Mouse (Mus musculus): Measurements from ENCODE around the gene Sdf2l1. TPM values are rescaled to one million over a fixed set of nuclear protein-coding genes. Genes with fewer than 3 reads are reported as not detected.
"Not testable (repeated sequence)": the region's sequence is repeated elsewhere in the genome, so short reads cannot be mapped to it uniquely, and the experiment has no call there.

The Sdf2l1 gene
- 95.5 and 105 TPM in 2 replicates for polyA plus RNA-seq (2015; fragmentation: Nextera tagmentation; extraction: Ambion mirVana)

DNA sequence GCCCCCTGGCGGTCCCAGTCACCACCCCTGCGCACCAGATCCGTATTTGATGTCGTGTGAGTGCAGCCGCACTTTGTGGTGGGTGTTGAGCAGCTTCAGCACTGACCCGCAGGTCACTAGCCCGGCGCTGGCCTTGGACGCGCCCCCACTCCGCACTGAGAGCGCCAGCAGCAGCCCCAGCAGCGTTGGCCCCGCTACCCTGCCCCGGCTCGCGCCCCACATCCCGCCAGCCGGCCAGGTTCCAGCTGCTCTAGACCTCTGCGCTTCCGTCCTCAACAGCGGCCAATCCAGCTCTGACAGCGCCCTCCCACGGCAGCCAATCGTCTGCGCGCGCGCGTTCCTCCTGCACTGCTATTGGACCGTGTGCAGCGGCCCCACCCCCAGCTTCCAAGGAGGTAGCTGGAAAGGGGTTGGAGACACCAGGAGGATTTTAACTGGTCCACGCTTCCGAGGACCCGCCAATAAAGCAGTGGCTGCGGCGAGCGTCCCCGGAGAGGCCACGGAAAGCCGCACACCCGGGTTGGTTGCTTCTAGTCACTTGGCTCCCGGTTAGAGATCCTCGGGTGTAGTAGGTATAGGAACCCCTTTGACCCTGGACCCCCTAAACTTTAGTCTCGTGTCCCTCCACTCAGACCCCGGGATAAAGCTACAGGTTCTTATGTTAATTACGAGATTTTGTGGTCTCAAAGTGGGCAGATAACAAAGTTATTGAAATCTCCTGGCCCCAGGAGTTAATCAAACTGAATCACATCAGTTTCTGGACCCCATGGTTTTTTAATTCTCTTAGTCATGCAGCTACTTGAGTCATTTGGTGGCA is at the start of gene Sdf2l1:
Sdf2l1 (minus strand) TSS at position 295 of the 817 bp plus-strand sequence.
- H3K27ac ChIP-seq (ENCODE audit: low read length): peak within 1 kb of the TSS; percentile 57
- H3K4me3 ChIP-seq (ENCODE audit: low read length): peak within 1 kb of the TSS; percentile 87
- H3K36me3 ChIP-seq (ENCODE audit: insufficient read depth, low read length): no peaks in the 10 kb centered on the region
- peak; percentile 99 for ATAC-seq (ENCODE audit: low FRiP score, low TSS enrichment)
- peaks cover 13% of the 10 kb centered on the region for H3K4me1 ChIP-seq (ENCODE audit: insufficient read depth, low read length)
- peak within 1 kb of the TSS; percentile 99 for H3K4me2 ChIP-seq (replicated peaks; ENCODE audit: low read depth, low read length)
- no peaks in the 10 kb centered on the region for H3K9me3 ChIP-seq (ENCODE audit: low read length)
- peak within 1 kb of the TSS; percentile 73 for H3K9ac ChIP-seq (replicated peaks; ENCODE audit: low read length)
- WGBS: under 1% methylated on average over 47 of the region's 47 CpGs
- H3K27me3 ChIP-seq (ENCODE audit: insufficient read depth, low read length): no peaks in the 10 kb centered on the region

- no peaks in the 10 kb centered on the region for H3K4me1 ChIP-seq (ENCODE audit: insufficient read depth, low read length)
- H3K9me3 ChIP-seq (ENCODE audit: low read length): no peaks in the 10 kb centered on the region
- H3K36me3 ChIP-seq (ENCODE audit: insufficient read depth, low read length): peaks cover 18% of the 10 kb centered on the region
- no peak for ATAC-seq (ENCODE audit: low FRiP score, low TSS enrichment)
- H3K4me3 ChIP-seq (ENCODE audit: low read length): no peak overlapping the region
- 90% methylated on average over 4 of the region's 4 CpGs for WGBS
- no peaks in the 10 kb centered on the region for H3K27me3 ChIP-seq (ENCODE audit: insufficient read depth, low read length)
- H3K4me2 ChIP-seq (replicated peaks; ENCODE audit: low read depth, low read length): no peak overlapping the region
- no peak overlapping the region for H3K9ac ChIP-seq (replicated peaks; ENCODE audit: low read length)
- H3K27ac ChIP-seq (ENCODE audit: low read length): no peak overlapping the region
Observed at GRCm38 (mm10) chr16:17181382-17181781, 49.2 kb upstream of the Sdf2l1 start.

DNA sequence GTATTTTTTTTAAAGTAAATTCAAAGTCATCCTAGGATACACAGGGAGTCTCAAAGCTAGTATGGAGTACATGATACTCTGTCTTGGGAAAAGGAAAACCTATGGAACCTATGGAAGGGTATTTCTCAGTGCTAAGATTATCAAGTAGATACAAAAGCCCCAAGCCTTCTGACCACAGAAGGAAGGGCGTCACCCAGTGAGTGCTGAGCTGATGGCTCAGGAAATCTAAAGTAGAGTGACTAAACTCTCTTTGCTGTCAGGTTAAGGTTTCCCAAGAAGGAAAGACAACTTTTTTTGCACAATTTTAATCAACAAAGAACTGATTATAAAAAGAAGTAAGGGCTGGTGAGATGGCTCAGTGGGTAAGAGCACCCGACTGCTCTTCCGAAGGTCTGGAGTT is 47.5 kb upstream of the Sdf2l1 start:
- ATAC-seq (ENCODE audit: low FRiP score, low TSS enrichment): no peak
- WGBS: 90% methylated on average over 3 of the region's 3 CpGs
- H3K4me3 ChIP-seq (ENCODE audit: low read length): no peak overlapping the region

GRCm38 (mm10) chr16:17177623-17178170 is 45.5 kb upstream of the Sdf2l1 start:
- ATAC-seq (ENCODE audit: low FRiP score, low TSS enrichment): no peak
- no peaks in the 10 kb centered on the region for H3K4me1 ChIP-seq (ENCODE audit: insufficient read depth, low read length)
- H3K27ac ChIP-seq (ENCODE audit: low read length): no peak overlapping the region
- H3K4me3 ChIP-seq (ENCODE audit: low read length): no peak overlapping the region
- H3K9me3 ChIP-seq (ENCODE audit: low read length): no peaks in the 10 kb centered on the region
- no peaks in the 10 kb centered on the region for H3K27me3 ChIP-seq (ENCODE audit: insufficient read depth, low read length)
- 97% methylated on average over 1 of the region's 1 CpGs for WGBS
- H3K4me2 ChIP-seq (replicated peaks; ENCODE audit: low read depth, low read length): no peak overlapping the region
- H3K9ac ChIP-seq (replicated peaks; ENCODE audit: low read length): no peak overlapping the region
- peaks cover 9% of the 10 kb centered on the region for H3K36me3 ChIP-seq (ENCODE audit: insufficient read depth, low read length)

More for the DNA sequence above, 47.5 kb upstream of the Sdf2l1 start:
- no peak overlapping the region for H3K27ac ChIP-seq (ENCODE audit: low read length)
- H3K4me2 ChIP-seq (replicated peaks; ENCODE audit: low read depth, low read length): no peak overlapping the region
- no peaks in the 10 kb centered on the region for H3K27me3 ChIP-seq (ENCODE audit: insufficient read depth, low read length)
- H3K9me3 ChIP-seq (ENCODE audit: low read length): no peaks in the 10 kb centered on the region
- no peak overlapping the region for H3K9ac ChIP-seq (replicated peaks; ENCODE audit: low read length)
- peaks cover 4% of the 10 kb centered on the region for H3K36me3 ChIP-seq (ENCODE audit: insufficient read depth, low read length)
- H3K4me1 ChIP-seq (ENCODE audit: insufficient read depth, low read length): no peaks in the 10 kb centered on the region

GRCm38 (mm10) chr16:17175765-17176164 is 43.6 kb upstream of the Sdf2l1 start:
- H3K4me3 ChIP-seq (ENCODE audit: low read length): no peak overlapping the region
- ATAC-seq (ENCODE audit: low FRiP score, low TSS enrichment): no peak
- H3K27ac ChIP-seq (ENCODE audit: low read length): no peak overlapping the region
- no peak overlapping the region for H3K4me2 ChIP-seq (replicated peaks; ENCODE audit: low read depth, low read length)
- peaks cover 15% of the 10 kb centered on the region for H3K36me3 ChIP-seq (ENCODE audit: insufficient read depth, low read length)
- H3K9ac ChIP-seq (replicated peaks; ENCODE audit: low read length): no peak overlapping the region
- no peaks in the 10 kb centered on the region for H3K27me3 ChIP-seq (ENCODE audit: insufficient read depth, low read length)
- 93% methylated on average over 2 of the region's 2 CpGs for WGBS
- H3K9me3 ChIP-seq (ENCODE audit: low read length): no peaks in the 10 kb centered on the region
- no peaks in the 10 kb centered on the region for H3K4me1 ChIP-seq (ENCODE audit: insufficient read depth, low read length)

- Histone ChIP-seq H3K4me3 (ENCODE audit: low read length) (no peak overlapping the region), H3K4me1 (ENCODE audit: insufficient read depth, low read length) (no peaks in the 10 kb centered on the region), H3K27me3 (ENCODE audit: insufficient read depth, low read length) (no peaks in the 10 kb centered on the region), H3K9me3 (ENCODE audit: low read length) (no peaks in the 10 kb centered on the region), H3K36me3 (ENCODE audit: insufficient read depth, low read length) (peaks cover 27% of the 10 kb centered on the region), H3K27ac (ENCODE audit: low read length) (no peak overlapping the region), H3K9ac (replicated peaks; ENCODE audit: low read length) (no peak overlapping the region), H3K4me2 (replicated peaks; ENCODE audit: low read depth, low read length) (no peak overlapping the region)
- WGBS: 89% methylated on average over 5 of the region's 5 CpGs
- ATAC-seq (ENCODE audit: low FRiP score, low TSS enrichment): no peak
Observed at GRCm38 (mm10) chr16:17168049-17168448, 35.9 kb upstream of the Sdf2l1 start.

DNA sequence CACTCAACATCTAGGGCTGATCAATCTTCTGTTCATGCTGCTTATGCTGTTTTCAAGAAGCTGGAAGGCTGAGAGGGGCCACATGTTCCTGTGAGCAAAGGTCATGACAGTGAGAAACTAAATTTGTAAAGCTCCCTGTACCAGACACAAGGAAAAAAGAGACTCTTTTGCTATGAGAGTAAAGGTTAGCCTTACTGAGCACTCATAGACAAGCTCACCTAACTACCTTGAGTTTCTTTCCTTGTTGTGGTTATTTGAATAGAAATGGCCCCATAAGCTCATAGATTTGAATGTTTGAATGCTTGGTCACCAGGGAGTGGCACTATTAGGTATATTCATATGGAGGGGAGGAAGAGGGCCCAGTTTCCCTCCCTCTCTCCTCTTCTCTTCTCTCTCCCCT is 35.0 kb upstream of the Sdf2l1 start:
- peaks cover 20% of the 10 kb centered on the region for H3K36me3 ChIP-seq (ENCODE audit: insufficient read depth, low read length)
- H3K4me2 ChIP-seq (replicated peaks; ENCODE audit: low read depth, low read length): no peak overlapping the region
- no peaks in the 10 kb centered on the region for H3K4me1 ChIP-seq (ENCODE audit: insufficient read depth, low read length)
- no peak for ATAC-seq (ENCODE audit: low FRiP score, low TSS enrichment)
- no peak overlapping the region for H3K4me3 ChIP-seq (ENCODE audit: low read length)
- no peaks in the 10 kb centered on the region for H3K27me3 ChIP-seq (ENCODE audit: insufficient read depth, low read length)
- H3K9ac ChIP-seq (replicated peaks; ENCODE audit: low read length): no peak overlapping the region
- H3K27ac ChIP-seq (ENCODE audit: low read length): no peak overlapping the region
- H3K9me3 ChIP-seq (ENCODE audit: low read length): no peaks in the 10 kb centered on the region

DNA sequence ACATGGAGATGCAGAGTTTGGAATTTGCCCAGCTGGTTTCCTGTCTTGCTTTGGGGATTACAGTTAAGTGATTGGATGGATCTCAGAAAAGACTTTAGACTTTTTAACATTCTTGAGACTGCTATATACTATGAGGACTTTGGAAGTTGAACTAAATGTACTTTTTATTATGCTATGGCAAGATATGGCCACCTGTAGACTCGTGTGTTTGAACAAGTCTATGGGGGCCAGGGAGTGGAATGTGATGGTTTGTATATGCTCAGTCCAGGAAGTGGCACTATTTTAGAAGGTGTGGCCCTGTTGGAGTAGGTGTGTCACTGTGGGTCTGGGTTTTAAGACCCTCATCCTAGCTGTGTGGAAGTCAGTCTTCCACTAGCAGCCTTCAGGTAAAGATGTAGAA is 33.3 kb upstream of the Sdf2l1 start:
- H3K9me3 ChIP-seq (ENCODE audit: low read length); H3K4me1 ChIP-seq (ENCODE audit: insufficient read depth, low read length); H3K9ac ChIP-seq (replicated peaks; ENCODE audit: low read length); ATAC-seq (ENCODE audit: low FRiP score, low TSS enrichment); H3K4me2 ChIP-seq (replicated peaks; ENCODE audit: low read depth, low read length); H3K4me3 ChIP-seq (ENCODE audit: low read length); H3K27me3 ChIP-seq (ENCODE audit: insufficient read depth, low read length); H3K27ac ChIP-seq (ENCODE audit: low read length): not testable (repeated sequence)
- peaks cover 18% of the 10 kb centered on the region for H3K36me3 ChIP-seq (ENCODE audit: insufficient read depth, low read length)
- 100% methylated on average over 1 of the region's 1 CpGs for WGBS

DNA sequence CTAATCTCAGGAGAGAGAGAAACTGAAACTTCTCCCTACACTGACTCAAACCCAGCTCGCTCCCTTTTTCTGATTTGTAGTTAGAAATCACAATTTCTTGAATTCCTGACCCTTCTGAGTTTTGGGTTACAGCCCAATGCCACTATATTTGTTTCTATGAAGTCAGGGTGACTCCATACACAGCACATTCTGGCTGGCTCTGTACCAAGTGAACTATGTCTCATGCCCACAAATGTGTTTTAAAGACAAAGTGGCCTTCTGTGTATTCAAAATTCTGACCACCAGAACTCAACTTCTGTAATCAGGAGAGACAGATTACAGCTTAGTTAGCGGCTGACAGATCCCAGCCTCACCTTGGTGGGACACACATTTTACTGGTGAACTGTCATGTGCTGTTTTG is 22.2 kb upstream of the Sdf2l1 start:
- no peak for ATAC-seq (ENCODE audit: low FRiP score, low TSS enrichment)
- no peak overlapping the region for H3K4me2 ChIP-seq (replicated peaks; ENCODE audit: low read depth, low read length)
- no peaks in the 10 kb centered on the region for H3K9me3 ChIP-seq (ENCODE audit: low read length)
- no peaks in the 10 kb centered on the region for H3K4me1 ChIP-seq (ENCODE audit: insufficient read depth, low read length)
- H3K9ac ChIP-seq (replicated peaks; ENCODE audit: low read length): no peak overlapping the region
- H3K27me3 ChIP-seq (ENCODE audit: insufficient read depth, low read length): no peaks in the 10 kb centered on the region
- H3K36me3 ChIP-seq (ENCODE audit: insufficient read depth, low read length): peaks cover 45% of the 10 kb centered on the region
- H3K27ac ChIP-seq (ENCODE audit: low read length): no peak overlapping the region
- H3K4me3 ChIP-seq (ENCODE audit: low read length): no peak overlapping the region
- 91% methylated on average over 2 of the region's 2 CpGs for WGBS

- H3K36me3 ChIP-seq (ENCODE audit: insufficient read depth, low read length): peaks cover 28% of the 10 kb centered on the region
- H3K9ac ChIP-seq (replicated peaks; ENCODE audit: low read length): no peak overlapping the region
- no peaks in the 10 kb centered on the region for H3K27me3 ChIP-seq (ENCODE audit: insufficient read depth, low read length)
- no peaks in the 10 kb centered on the region for H3K9me3 ChIP-seq (ENCODE audit: low read length)
- no peak overlapping the region for H3K27ac ChIP-seq (ENCODE audit: low read length)
- H3K4me1 ChIP-seq (ENCODE audit: insufficient read depth, low read length): peaks cover 11% of the 10 kb centered on the region
- no peak overlapping the region for H3K4me2 ChIP-seq (replicated peaks; ENCODE audit: low read depth, low read length)
- WGBS: 92% methylated on average over 4 of the region's 4 CpGs
- ATAC-seq (ENCODE audit: low FRiP score, low TSS enrichment): no peak
- H3K4me3 ChIP-seq (ENCODE audit: low read length): no peak overlapping the region
Observed at GRCm38 (mm10) chr16:17151874-17152273, 19.7 kb upstream of the Sdf2l1 start.

All from kidney, embryonic 16.5 days (tissue).